Mouse (Mus musculus) cerebellum, adult 11 months (tissue): ENCODE results near the gene Oprl1.

Source experiments
- DNase-seq: peaks from one replicate; pipeline ENCODE4 v3.0.0; 2022

Oprl1 gene

DNA sequence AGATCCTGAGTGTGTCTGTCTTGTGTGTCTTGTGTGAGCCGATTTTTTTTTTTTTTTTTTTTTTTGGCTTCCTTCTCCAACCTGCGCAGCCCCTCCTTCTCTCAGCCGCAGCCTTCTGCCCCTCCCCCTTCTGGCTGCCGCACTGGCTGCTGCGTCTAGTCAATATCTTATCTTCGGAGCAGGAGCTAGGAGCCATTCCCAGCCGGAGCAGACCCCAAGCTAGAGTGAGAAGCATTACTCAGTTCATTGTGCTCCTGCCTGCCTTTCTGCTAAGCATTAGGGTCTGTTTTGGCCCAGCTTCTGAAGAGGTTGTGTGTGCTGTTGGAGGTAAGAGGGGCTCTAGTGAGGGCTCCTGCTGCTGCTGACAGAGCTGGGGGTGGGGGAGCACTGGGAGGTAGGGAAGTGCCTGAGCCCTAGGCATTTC is at the start of gene Oprl1:
Oprl1 (plus strand) TSS at position 114 of the 424 bp plus-strand sequence.
- no peak for DNase-seq

DNA sequence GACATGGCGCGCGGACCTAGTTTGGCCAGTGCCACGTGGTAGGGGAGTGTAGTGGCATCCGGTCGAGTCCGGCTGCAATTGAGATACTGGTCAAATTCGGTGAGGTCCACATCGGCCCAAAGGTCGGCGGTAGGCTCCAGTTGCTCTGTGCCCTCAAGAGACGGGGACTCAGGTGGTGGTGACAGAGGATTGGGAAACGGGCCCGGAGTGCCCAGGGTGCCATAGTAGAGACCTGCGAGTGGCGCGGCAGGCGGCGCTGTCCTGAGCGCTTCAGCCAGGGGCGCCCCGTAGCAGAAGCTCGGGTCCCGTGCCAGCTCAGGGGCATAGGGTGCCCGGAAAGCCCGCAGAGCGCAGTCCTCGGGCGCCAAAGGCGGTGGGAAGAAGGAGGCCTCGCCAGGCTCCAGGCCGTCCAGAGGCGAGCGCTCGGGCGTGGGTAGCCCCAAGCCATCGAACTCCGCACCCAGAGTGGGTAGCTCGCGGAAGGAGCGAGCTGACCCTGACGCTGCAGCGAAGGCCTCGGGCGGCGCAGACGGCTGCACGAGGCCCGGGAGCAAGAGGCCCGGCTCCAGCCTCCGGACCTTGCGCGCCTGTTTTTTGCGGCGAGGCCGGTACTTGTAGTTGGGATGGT is 44.4 kb upstream of the Oprl1 start:
- DNase-seq = no peak

- DNase-seq = no peak
Measured at GRCm38 (mm10) chr2:181670913-181671311, 43.9 kb upstream of the Oprl1 start.

GRCm38 (mm10) chr2:181671326-181671725 is 43.5 kb upstream of the Oprl1 start, which contains the start of gene Sox18:
Gene Sox18, minus strand, starts transcription at chr2:181671640.
- no peak for DNase-seq

- no peak for DNase-seq
Measured at GRCm38 (mm10) chr2:181671984-181672383, 42.8 kb upstream of the Oprl1 start.

DNA sequence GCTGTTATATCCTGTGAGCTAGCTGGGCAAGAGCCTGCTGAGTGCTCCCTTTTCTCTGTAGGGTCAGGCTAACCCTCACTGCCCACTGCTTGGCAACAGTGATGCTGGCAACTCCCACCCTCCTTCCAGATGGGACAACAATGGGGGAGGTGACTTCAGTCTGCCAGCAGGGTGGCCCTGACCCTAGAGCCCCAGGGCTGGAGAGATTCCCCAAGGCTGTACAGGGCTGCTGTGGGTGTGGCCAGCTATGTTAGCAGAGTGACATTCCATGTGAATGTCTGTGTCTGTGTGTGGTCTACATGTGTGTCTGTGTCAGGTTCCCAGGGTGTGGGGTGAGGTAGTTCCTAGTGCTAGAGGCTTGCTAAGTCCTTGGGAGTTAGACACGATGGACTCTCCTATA is 41.3 kb upstream of the Oprl1 start:
- no peak for DNase-seq

DNA sequence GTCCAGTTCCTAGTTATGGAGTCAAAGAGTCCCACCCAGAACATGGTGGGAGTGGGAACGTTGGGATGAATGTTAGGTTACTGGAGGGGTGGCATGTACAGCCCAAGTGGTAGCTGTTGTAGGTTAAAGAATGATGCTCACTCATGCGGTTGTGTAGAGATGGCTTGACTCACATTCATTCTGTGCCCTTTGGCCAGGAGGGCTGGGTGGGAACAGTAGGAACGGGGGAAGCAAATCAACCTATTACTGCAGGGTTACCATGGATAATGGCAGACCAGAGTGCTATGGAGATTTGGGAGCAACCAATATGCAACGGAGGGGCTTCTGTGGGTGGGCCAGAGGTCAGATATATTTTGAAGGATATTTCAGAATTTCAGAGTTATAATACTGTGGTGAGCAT is 39.9 kb upstream of the Oprl1 start:
- no peak for DNase-seq

DNA sequence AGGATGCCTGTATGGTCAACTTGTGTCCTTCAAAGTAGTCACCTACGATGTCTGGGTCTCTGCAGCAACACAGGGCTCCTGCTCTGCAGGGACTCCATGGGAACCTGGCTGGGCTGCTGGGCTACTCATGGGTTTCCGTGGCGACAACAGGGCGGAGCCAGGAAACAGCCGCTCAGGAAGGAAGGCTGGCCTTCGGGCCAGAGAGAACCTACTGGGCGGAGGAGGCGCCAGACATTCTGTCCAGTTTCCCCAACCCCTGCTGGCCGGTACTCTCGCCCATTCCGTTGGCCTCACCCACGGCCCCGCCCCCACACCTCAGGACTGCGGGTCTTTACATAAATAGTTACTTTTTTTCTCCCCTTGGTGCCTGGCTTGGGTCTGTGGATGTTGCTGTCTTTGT is 39.4 kb upstream of the Oprl1 start:
- peak; percentile 36 for DNase-seq

GRCm38 (mm10) chr2:181676424-181676823 is 38.4 kb upstream of the Oprl1 start:
- no peak for DNase-seq

GRCm38 (mm10) chr2:181677096-181677754 is 37.6 kb upstream of the Oprl1 start:
- no peak for DNase-seq

DNA sequence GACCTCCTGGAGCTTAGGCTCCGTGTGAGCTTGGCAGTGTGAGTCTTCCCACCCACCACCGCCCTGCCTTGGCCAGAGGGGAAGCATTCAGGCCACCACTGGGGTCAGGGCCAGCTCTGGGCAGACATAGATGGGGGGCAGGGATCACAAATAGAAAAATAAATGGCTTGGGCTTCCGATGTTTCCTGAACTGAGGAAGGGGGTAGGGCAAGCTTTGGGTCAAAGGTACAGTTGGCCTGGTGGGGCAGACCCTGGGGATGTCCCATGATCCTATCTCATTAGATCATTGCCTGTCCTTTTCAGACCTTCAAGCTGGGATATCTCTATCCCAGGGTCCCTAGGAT is 37.1 kb upstream of the Oprl1 start:
- DNase-seq = no peak

DNA sequence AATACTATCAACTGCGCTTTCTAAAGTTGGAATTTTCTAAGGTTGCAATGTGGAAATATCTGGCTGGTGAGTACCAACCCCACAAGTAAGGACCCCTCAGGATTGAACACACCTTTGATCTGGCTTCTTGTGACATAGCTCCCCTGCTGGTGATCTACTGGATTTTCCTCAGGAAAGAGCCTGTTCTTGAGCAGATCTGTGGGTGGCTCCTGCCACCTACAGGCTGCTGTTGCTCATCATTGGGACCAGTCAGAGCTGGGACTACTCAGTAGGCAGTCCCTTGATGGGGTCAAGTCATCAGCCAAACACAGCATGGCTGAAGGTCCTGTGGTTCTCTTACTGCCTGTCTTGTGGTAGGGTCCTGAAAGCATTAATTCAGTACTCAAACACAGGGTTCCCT is 36.0 kb upstream of the Oprl1 start:
- DNase-seq = peak; percentile 60

DNA sequence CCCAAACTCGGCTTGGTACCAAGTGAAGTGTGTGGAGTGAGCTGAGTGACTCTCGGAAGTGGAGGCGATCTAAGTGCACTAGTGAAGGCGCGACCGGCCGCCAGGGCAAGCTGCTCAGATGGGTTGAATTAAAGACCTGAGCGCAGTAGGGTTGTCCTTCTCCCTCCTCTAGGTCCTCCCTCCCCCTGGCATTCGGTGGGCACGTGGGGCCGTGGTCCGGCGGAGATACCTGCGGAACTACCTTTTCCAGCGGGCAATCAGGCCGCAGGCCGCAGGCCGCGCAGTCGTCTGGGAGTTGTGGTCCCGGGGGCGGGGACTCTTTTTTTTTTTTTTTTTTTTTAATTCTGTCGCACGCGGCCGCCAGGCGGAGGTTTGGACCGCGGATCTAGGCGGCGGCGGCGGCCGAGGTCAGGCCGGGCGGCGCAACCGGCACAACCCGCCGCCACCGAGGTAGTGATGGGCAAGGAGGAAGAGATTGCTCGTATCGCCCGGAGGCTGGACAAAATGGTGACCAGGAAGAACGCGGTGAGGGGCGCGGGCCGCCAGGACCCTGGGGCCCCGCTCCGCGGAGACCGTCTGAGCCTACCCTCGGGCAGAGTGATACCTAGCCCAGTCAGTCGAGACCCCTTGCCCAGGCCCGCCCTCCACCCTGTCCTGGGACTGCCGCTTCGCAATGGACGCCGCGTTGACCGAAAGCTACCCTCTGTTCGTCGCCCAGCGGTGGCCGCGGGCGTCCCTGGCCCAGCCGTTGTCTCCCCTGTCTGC is 34.7 kb upstream of the Oprl1 start, which contains the start of gene Tcea2:
Tcea2 (plus strand) TSS at position 360 of the 765 bp plus-strand sequence.
- DNase-seq = peak; percentile 78

DNA sequence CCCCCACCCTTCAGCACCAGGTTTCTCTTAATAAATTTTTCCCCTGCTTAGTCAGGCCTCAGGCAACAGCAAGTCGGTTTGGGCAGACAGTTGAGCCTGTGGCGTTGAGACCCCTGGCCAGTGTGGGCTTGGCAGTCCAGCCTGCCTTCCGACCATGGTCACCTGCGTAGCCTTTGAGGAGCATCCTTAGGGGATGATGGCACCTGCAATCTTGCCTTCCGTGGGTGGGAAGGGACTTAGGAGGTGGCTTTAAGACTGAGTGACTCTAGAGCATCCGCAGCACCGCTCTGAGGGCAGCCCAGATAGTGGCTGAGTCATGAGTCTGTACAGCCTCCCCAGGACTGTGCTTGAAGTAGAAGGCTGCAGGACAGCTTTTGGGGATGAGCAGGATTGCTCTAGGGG is 34.1 kb upstream of the Oprl1 start:
- no peak for DNase-seq

- no peak for DNase-seq
Measured at GRCm38 (mm10) chr2:181681978-181682377, 32.8 kb upstream of the Oprl1 start.

GRCm38 (mm10) chr2:181683381-181683780 is 31.4 kb upstream of the Oprl1 start:
- DNase-seq = no peak

- no peak for DNase-seq
Measured at GRCm38 (mm10) chr2:181684713-181685112, 30.1 kb upstream of the Oprl1 start.

GRCm38 (mm10) chr2:181685686-181686085 is 29.1 kb upstream of the Oprl1 start:
- DNase-seq = no peak

DNA sequence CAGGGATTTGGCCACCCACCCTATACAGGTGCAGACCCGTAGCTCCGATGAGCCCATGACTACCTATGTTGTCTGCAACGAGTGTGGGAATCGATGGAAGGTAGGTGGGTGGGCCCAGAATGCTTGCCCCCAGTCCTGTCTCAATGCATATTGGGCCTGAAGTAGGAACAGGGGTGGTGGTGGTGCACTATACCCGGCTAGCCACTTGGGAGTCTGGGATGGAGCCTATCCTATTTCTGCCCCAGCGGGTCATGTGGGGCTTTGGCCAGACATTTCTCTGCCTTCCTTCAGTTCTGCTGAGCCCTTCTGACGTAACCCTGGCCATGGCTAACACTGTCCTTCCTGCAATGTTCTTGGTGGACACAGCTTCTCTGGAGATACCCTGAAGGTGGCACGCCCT is 27.2 kb upstream of the Oprl1 start:
- no peak for DNase-seq

DNA sequence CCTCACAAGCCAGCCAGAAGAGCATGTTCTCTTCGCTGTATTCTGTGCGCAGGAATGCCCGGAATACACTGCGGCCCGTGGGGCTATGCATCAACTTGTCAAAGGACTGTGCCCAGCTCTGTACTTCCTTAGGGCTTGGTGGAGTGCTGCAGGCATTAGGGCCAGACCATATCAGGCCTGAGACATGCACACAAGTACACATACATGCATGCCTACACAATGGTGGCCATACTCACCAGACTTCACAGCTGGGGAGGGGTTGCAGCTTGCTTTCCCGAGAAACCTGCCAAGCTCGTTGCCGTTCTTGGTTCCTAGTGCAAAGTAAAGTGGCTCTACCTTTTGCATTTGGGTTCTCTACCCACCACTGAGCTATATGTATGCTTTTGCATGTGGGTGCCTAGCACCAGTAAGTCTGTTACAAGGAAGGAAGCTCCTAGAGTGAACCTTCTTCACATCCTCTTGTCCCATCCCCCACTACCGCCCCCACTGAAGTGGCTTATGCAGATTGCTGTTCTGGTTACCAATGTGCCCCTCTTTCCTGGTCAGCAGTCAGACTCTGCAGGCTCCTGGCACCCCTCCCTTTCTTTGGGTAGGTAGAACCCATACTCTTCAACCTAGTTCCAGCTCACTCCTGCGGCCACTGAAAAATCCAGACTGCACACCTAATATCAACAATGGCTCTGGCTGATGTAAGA is 25.2 kb upstream of the Oprl1 start:
- DNase-seq = no peak

- DNase-seq = no peak
Measured at GRCm38 (mm10) chr2:181691083-181691482, 23.7 kb upstream of the Oprl1 start.

GRCm38 (mm10) chr2:181691571-181691970 is 23.2 kb upstream of the Oprl1 start:
- DNase-seq = no peak

GRCm38 (mm10) chr2:181692304-181692703 is 22.5 kb upstream of the Oprl1 start:
- no peak for DNase-seq
